Mouse (Mus musculus): Measurements from ENCODE around the gene Fosb. TPM values are rescaled to one million over a fixed set of nuclear protein-coding genes. Genes with fewer than 3 reads are reported as not detected.

Fosb gene
- polyA plus RNA-seq (2012; rRNA removed) = 0.11 and 0.36 TPM in 2 replicates

DNA sequence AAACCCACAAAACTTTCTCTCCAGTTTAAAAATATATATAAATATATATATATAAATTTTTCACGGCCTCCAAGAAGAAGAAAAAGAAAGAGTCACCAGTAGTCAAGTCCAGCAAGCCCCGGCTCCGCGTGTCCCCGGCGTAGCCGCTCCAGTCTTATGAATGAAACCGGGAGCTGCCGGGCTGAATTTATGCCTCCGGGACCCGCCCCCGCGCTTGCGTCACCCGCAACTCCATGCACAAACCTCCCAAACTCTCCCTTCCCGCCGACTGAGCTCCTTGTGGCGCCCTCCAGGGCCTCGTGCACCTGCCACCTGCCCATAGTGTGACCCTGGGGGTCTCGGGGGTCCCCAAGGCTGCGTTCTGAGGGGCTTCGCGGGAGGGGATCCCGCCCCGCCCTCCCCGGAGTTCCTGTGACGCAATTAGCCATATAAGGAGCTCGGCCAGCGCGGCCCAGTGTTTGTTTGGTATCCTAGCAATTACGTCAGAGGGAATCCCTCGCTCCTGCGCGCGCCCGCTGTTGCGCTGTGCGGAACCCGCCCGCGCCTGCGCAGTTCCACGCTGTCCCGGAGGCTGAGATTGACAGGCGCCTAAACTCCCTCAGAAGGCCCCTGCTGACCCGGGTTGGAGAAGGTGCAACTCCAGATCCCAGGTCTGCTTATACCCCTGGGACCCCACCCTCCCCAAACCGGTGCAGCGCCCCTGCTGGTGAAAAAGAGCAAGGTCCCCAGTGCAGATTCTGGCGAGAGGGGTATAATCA, at the start of gene Fosb:
Gene Fosb (minus strand): TSS at position 168 of the 758 bp plus-strand sequence.

DNA sequence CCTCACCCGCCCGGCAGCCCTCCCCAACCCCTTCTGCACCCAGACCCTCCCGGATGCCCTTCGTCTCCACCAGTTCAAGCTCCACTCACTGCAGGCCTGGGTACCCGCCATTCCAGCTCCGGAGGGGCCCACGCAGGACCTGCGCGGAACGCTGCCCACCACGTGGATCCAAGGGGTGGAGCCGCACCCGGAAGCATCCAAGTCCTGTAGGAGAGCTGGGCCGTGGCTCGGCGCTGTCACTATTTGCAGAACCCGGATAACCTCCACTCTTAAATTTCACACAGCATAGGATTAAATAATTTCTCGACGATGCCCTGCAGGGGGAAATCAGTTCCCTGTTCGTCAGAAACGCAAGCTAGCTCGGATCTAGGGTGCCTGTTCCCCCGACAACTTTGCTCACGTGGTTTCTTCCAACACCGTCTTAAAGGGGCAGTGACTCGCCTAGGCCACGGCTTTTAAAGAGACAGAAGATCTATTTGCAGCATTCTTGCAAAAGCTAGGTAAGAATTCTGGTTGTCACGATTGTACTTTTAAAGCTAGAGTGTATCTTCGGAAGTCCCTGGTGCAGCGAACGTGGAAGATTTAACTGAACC, 49.5 kb upstream of the Fosb start, which contains the start of the genes Cd3eap and Ppp1r13l:
Gene Cd3eap (minus strand): TSS at position 185 of the 593 bp plus-strand sequence.
Gene Ppp1r13l (plus strand): TSS at position 451 of the 593 bp plus-strand sequence.

DNA sequence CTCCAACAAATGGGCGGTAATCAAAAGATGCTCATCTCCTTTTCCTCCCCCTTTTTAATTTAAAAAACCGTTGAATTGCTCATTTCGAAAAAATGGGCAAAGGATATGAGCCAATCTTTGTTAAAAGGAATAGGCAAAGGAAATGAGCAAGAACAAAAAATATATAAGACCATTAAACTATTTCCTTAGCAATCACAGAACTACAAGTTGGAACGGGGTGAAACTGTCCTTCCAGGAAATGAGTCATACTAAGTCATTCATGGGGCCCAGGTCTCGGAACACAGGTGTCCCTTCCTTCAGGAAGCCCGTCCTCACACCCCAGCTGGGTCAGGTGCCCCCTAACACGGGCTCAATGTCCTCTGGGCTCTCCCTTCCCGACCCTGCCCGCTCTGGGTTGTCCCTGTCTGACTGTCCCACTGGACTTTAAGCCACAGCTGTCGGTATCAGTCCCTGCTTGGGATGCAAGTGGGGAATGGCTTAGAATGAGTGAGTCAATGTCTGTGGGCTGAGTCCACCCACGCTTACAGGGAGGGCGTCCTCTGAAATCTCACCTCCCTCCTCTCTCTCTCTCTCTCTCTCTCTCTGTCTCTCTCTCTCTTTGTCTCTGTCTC, 34.5 kb upstream of the Fosb start, which contains the start of gene Ercc1:
Gene Ercc1 (plus strand): TSS at position 542 of the 611 bp plus-strand sequence.

DNA sequence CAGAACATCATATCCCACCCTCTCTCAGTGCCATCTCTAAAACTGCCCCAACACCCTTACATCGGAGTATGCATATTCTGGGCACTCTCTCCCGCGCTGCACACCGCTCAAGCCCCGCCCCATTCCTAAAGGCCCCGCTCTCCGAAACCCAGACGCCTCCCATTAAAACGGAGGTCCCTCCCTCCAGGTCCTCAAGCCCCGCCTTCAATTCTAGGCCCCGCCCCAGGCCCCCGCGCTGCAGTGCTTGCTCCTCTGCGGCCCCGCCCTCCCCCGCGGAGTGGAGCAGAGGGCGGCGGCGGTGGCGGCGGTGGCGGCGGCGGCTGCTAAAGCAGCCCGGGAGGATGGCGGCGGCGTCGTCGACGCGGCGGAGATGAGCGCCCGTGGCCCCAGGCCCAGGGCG, 27.5 kb downstream of the Fosb start, which contains the start of gene Rtn2:
Gene Rtn2 (plus strand): TSS at position 240 of the 400 bp plus-strand sequence.

DNA sequence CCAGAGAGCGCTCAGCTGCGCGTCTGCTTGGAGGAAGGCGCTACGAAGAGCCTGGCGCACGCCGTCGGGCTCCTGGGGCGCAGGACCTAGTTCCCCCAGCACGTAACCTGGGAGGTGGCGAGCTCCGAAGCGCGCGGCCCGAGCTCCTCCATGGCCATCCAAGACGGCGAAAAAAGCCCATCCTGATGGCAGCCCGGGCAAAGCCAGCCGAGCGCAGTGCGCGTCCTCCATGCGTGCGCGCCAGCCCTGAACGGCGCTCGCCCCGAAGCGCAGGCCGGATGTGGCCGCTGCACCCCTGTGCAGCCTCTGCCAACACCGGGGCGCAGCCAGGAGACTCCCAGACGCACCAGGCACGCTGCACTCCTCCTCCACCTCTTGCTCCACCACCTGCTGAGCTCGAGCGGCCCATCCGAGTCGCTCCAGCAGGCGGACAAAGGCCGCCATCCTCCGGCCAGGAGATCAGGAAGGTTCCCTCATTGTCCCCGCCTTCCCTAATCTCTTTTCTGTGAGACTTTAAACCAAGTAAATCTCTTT, 30.2 kb downstream of the Fosb start, which contains the start of gene Ppm1n:
Gene Ppm1n (minus strand): TSS at position 484 of the 534 bp plus-strand sequence.

DNA sequence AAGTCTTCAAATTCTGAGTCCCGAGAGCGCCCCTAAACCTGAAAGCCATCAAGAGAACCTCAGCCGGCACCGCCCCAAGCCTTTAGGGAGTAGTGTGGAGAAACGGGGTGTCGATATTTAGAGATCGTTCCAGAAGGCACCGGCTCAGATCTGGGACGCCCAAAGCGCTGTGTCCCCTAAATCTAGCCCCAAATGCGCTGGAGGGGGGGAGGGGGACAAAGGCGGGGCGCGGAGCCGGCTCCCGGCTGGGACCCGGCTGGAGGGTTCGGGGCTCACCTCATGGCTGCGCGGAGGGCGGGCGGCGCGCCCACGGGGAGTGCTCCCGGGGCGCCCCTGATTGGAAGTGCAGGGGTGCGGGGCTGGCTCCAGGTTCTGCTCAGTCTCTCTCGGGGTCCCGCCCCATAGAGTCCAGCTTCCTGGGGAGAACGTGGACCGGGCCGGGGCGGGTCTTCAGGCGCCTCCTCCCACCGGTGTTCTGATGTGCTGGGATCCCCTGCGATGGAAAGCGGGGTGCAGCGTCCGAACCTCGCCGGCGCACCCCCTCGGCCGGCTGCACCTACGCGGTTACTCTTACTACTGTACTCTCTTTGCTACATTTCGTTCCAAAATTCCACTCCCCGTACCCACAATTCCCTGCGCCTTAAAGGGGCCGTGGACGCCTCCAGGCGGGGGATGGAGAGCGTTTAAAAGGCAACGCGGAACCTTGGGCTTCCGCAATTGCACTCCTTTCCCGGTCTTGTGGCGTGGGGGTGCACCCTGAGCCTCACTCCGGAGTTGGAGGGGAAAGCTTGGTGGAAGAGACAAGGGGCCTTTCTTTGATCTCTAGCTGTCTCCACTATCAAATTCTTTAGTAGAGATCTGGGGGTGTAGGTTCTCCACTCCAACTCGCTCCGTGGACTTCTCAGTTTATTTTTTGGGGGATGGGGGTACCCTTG, 38.3 kb downstream of the Fosb start, which contains the start of gene Vasp:
Gene Vasp (minus strand): TSS at position 580 of the 935 bp plus-strand sequence.

Other genes with a start within 250 kb of the Fosb start
- gene Dmwd, start 233.8 kb downstream of the Fosb start, polyA plus RNA-seq (2012; rRNA removed) = 154 and 161 TPM in 2 replicates
- gene Dmpk, start 226.2 kb downstream of the Fosb start, polyA plus RNA-seq (2012; rRNA removed) = 66.0 and 81.7 TPM in 2 replicates
- 20.6 and 32.0 TPM in 2 replicates for gene Six5, start 215.5 kb downstream of the Fosb start, polyA plus RNA-seq (2012; rRNA removed)
- gene Gm4969, start 191.7 kb downstream of the Fosb start, polyA plus RNA-seq (2012; rRNA removed) = 5.3 and 6.0 TPM in 2 replicates
- gene Fbxo46, start 190.2 kb downstream of the Fosb start, polyA plus RNA-seq (2012; rRNA removed) = 12.5 and 13.2 TPM in 2 replicates
- 15.7 and 17.0 TPM in 2 replicates for gene Qpctl, start 160.8 kb downstream of the Fosb start, polyA plus RNA-seq (2012; rRNA removed)
- 153 and 184 TPM in 2 replicates for gene Snrpd2, start 160.3 kb downstream of the Fosb start, polyA plus RNA-seq (2012; rRNA removed)
- 12.0 and 19.1 TPM in 2 replicates for gene Gipr, start 143.9 kb downstream of the Fosb start, polyA plus RNA-seq (2012; rRNA removed)
- 47.2 and 49.2 TPM in 2 replicates for gene Eml2, start 133.6 kb downstream of the Fosb start, polyA plus RNA-seq (2012; rRNA removed)
- gene Gpr4, start 97.5 kb downstream of the Fosb start, polyA plus RNA-seq (2012; rRNA removed) = 4.1 and 4.4 TPM in 2 replicates
- 25.6 and 27.9 TPM in 2 replicates for gene Opa3, start 81.7 kb downstream of the Fosb start, polyA plus RNA-seq (2012; rRNA removed)
- gene Vasp, start 38.2 kb downstream of the Fosb start, polyA plus RNA-seq (2012; rRNA removed) = 64.3 and 74.5 TPM in 2 replicates
- 0.83 and 1.1 TPM in 2 replicates for gene Ppm1n, start 30.0 kb downstream of the Fosb start, polyA plus RNA-seq (2012; rRNA removed)
- gene Rtn2, start 27.4 kb downstream of the Fosb start, polyA plus RNA-seq (2012; rRNA removed) = 118 and 136 TPM in 2 replicates
- 74.3 and 79.3 TPM in 2 replicates for gene Ercc1, start 34.7 kb upstream of the Fosb start, polyA plus RNA-seq (2012; rRNA removed)
- gene Cd3eap, start 49.4 kb upstream of the Fosb start, polyA plus RNA-seq (2012; rRNA removed) = 14.1 and 14.5 TPM in 2 replicates
- 6.6 and 9.4 TPM in 2 replicates for gene Ppp1r13l, start 49.7 kb upstream of the Fosb start, polyA plus RNA-seq (2012; rRNA removed)
- 75.9 and 76.5 TPM in 2 replicates for gene Ercc2, start 72.0 kb upstream of the Fosb start, polyA plus RNA-seq (2012; rRNA removed)
- 1.4 and 2.5 TPM in 2 replicates for gene Klc3, start 94.1 kb upstream of the Fosb start, polyA plus RNA-seq (2012; rRNA removed)
- 0.10 and 25.4 TPM in 2 replicates for gene Ckm, start 94.7 kb upstream of the Fosb start, polyA plus RNA-seq (2012; rRNA removed)
- gene Mark4, start 148.8 kb upstream of the Fosb start, polyA plus RNA-seq (2012; rRNA removed) = 51.1 and 55.1 TPM in 2 replicates
- gene Exoc3l2, start 153.3 kb upstream of the Fosb start, polyA plus RNA-seq (2012; rRNA removed) = 0.85 and 1.6 TPM in 2 replicates
- 9.1 and 10.5 TPM in 2 replicates for gene Bloc1s3, start 198.3 kb upstream of the Fosb start, polyA plus RNA-seq (2012; rRNA removed)
- 34.1 and 35.1 TPM in 2 replicates for gene Trappc6a, start 198.3 kb upstream of the Fosb start, polyA plus RNA-seq (2012; rRNA removed)
- gene Nkpd1, start 207.8 kb upstream of the Fosb start, polyA plus RNA-seq (2012; rRNA removed) = 0.33 and 0.34 TPM in 2 replicates

All from central nervous system, embryonic 14 days (tissue).